Mouse (Mus musculus): ENCODE measurements around the gene Ern2.
A peak's percentile ranks its signal among the peaks of the same experiment; 100 is the strongest.

DNA sequence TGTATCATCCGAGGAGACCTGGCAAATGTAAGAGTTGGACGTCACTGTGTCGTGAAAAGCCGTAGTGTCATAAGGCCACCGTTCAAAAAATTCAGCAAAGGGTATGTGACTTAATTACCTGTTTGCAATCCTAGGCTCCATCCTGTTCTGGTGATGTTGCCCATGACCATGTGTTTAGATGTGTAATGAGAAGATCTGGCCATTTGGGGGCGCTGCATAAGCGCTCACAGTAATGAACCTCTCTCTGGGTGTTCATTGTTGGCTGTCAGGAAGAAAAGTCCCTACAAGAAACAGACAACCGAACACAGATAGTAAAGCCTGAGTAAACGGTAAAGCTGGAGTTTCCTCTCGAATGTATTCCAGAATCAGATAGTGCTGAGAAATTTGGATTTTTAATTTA, 50.9 kb downstream of the Ern2 start:
- TF ChIP-seq CTCF (IDR thresholded peaks at IDR 0.05; ENCODE audit: low read depth) (0 out of 2 replicates have a peak, but pooled peaks have one; percentile 14), EP300 (IDR thresholded peaks at IDR 0.05; ENCODE audit: low read depth) (no peak)
